Mouse (Mus musculus): Measurements from ENCODE around the gene Paxbp1. TPM values are rescaled to one million over a fixed set of nuclear protein-coding genes. Genes with fewer than 3 reads are reported as not detected.
A peak's percentile ranks its signal among the peaks of the same experiment; 100 is the strongest.

The Paxbp1 gene
- total RNA-seq, 2 experiments from 2014 or later = 30.9 to 68.0 TPM

- ATAC-seq (replicated peaks; ENCODE audit: low FRiP score, poor library complexity, severe bottlenecking) = no peak
These were observed 11.9 kb upstream of the Paxbp1 start for GRCm38 (mm10) chr16:91056043-91056821.

- ATAC-seq (replicated peaks; ENCODE audit: low FRiP score, poor library complexity, severe bottlenecking) = no peak
These were observed 10.8 kb upstream of the Paxbp1 start for GRCm38 (mm10) chr16:91055150-91055549.

GRCm38 (mm10) chr16:91053599-91053998, 9.3 kb upstream of the Paxbp1 start:
- ATAC-seq (replicated peaks; ENCODE audit: low FRiP score, poor library complexity, severe bottlenecking) = no peak

GRCm38 (mm10) chr16:91045511-91045910, 1.2 kb upstream of the Paxbp1 start:
- ATAC-seq (replicated peaks; ENCODE audit: low FRiP score, poor library complexity, severe bottlenecking) = peak; percentile 45; the same call in 1 of the 2 replicates

- peak; percentile 26 for ATAC-seq (replicated peaks; ENCODE audit: low FRiP score, poor library complexity, severe bottlenecking)
These were observed 688 bp downstream of the Paxbp1 start for GRCm38 (mm10) chr16:91043461-91044248.

- no peak for ATAC-seq (replicated peaks; ENCODE audit: low FRiP score, poor library complexity, severe bottlenecking)
These were observed 1.7 kb downstream of the Paxbp1 start for GRCm38 (mm10) chr16:91042640-91043039.

GRCm38 (mm10) chr16:91035866-91036265, 8.5 kb downstream of the Paxbp1 start:
- ATAC-seq (replicated peaks; ENCODE audit: low FRiP score, poor library complexity, severe bottlenecking) = no peak

- no peak for ATAC-seq (replicated peaks; ENCODE audit: low FRiP score, poor library complexity, severe bottlenecking)
These were observed 13.6 kb downstream of the Paxbp1 start for GRCm38 (mm10) chr16:91030751-91031150.

- ATAC-seq (replicated peaks; ENCODE audit: low FRiP score, poor library complexity, severe bottlenecking) = no peak
These were observed 14.4 kb downstream of the Paxbp1 start for GRCm38 (mm10) chr16:91029901-91030300.

- no peak for ATAC-seq (replicated peaks; ENCODE audit: low FRiP score, poor library complexity, severe bottlenecking)
These were observed 15.1 kb downstream of the Paxbp1 start for GRCm38 (mm10) chr16:91029161-91029743.

GRCm38 (mm10) chr16:91026290-91026689, 18.1 kb downstream of the Paxbp1 start:
- no peak for ATAC-seq (replicated peaks; ENCODE audit: low FRiP score, poor library complexity, severe bottlenecking)

GRCm38 (mm10) chr16:91023384-91023783, 21.0 kb downstream of the Paxbp1 start:
- ATAC-seq (replicated peaks; ENCODE audit: low FRiP score, poor library complexity, severe bottlenecking) = 0 out of 2 replicates have a peak, but pooled peaks have one; percentile 50

- no peak for ATAC-seq (replicated peaks; ENCODE audit: low FRiP score, poor library complexity, severe bottlenecking)
These were observed 23.4 kb downstream of the Paxbp1 start for GRCm38 (mm10) chr16:91020842-91021483.

- ATAC-seq (replicated peaks; ENCODE audit: low FRiP score, poor library complexity, severe bottlenecking) = no peak
These were observed 24.9 kb downstream of the Paxbp1 start for GRCm38 (mm10) chr16:91019476-91019875.

GRCm38 (mm10) chr16:91015761-91016160, 28.6 kb downstream of the Paxbp1 start:
- ATAC-seq (replicated peaks; ENCODE audit: low FRiP score, poor library complexity, severe bottlenecking) = no peak

- ATAC-seq (replicated peaks; ENCODE audit: low FRiP score, poor library complexity, severe bottlenecking) = no peak
These were observed 32.5 kb downstream of the Paxbp1 start for GRCm38 (mm10) chr16:91011847-91012246.

- peak; percentile 96 for ATAC-seq (replicated peaks; ENCODE audit: low FRiP score, poor library complexity, severe bottlenecking)
These were observed 33.2 kb downstream of the Paxbp1 start, which contains the start of gene Synj1 for GRCm38 (mm10) chr16:91011021-91011683. Gene Synj1, minus strand, starts transcription at chr16:91011308.

- ATAC-seq (replicated peaks; ENCODE audit: low FRiP score, poor library complexity, severe bottlenecking) = peak; percentile 68
These were observed 33.7 kb downstream of the Paxbp1 start for GRCm38 (mm10) chr16:91010581-91011020.

GRCm38 (mm10) chr16:91009942-91010529, 34.3 kb downstream of the Paxbp1 start:
- ATAC-seq (replicated peaks; ENCODE audit: low FRiP score, poor library complexity, severe bottlenecking) = peak; percentile 44
